ENCODE assay signal across 33 mouse cellular contexts in genomic region chr8:83994030-83994429, GRCm38 (mm10). TPM values are rescaled to one million over a fixed set of nuclear protein-coding genes. Genes with fewer than 3 reads are reported as not detected.
DNase-seq lines count a peak whose midpoint lies in the region; ATAC-seq and TF ChIP-seq lines count a peak whose summit lies in the region.
"Had no signal": no experiment of that assay in that cellular context is flagged by ENCODE, and none has a peak within 500 bp of the region (broad histone marks: within the 10 kb centered on the region; RNA-seq: fewer than 3 reads in every experiment).

No protein-coding gene starts in this region.

- 57% methylated on average over 3 of the region's 3 CpGs for WGBS in liver, embryonic 12.5 days (ENCODE audit: insufficient replicate concordance)
- 24% methylated on average over 3 of the region's 3 CpGs for WGBS in liver, postnatal 0 days (ENCODE audit: insufficient replicate concordance)

- TF ChIP-seq RAD21 in CH12.LX (IDR thresholded peaks at IDR 0.05; ENCODE audit: low read depth, low read length) = no peak

- no peak overlapping the region for H3K4me2 ChIP-seq in liver, embryonic 12.5 days
- H3K4me2 ChIP-seq in liver, postnatal 0 days (ENCODE audit: low read depth, low read length) = no peak overlapping the region
- H3K4me2 ChIP-seq in CH12.LX (ENCODE audit: insufficient read depth, low read depth, poor library complexity, severe bottlenecking) = no peak overlapping the region
- H3K4me2 ChIP-seq: embryonic facial prominence, embryonic 13.5 days; forebrain, embryonic 12.5 days; forebrain, embryonic 15.5 days; heart, embryonic 13.5 days; hindbrain, embryonic 14.5 days had no signal

- H3K4me3 ChIP-seq in liver, embryonic 12.5 days = no peak overlapping the region
- H3K4me3 ChIP-seq in liver, postnatal 0 days (ENCODE audit: low read depth, low read length) = no peak overlapping the region
- H3K4me3 ChIP-seq in CH12.LX (replicated peaks in 1 of 3; ENCODE audit: low read depth in 2 of 3, low read length in 2 of 3, poor library complexity in 1 of 3) = no peak overlapping the region
- H3K4me3 ChIP-seq in bone marrow macrophage, adult 2 months (ENCODE audit: insufficient read depth, low read length) = no peak overlapping the region
- H3K4me3 ChIP-seq: embryonic facial prominence, embryonic 10.5 days; embryonic facial prominence, embryonic 13.5 days; erythroblast, embryonic 14.5 days; forebrain, embryonic 12.5 days; forebrain, embryonic 15.5 days; heart, adult 2 months; heart, embryonic 10.5 days; heart, embryonic 13.5 days had no signal

- no peaks in the 10 kb centered on the region for H3K9me3 ChIP-seq in liver, embryonic 12.5 days (replicated peaks)
- no peaks in the 10 kb centered on the region for H3K9me3 ChIP-seq in liver, postnatal 0 days (ENCODE audit: low read length)
- H3K9me3 ChIP-seq in CH12.LX (replicated peaks; ENCODE audit: low read length) = no peaks in the 10 kb centered on the region
- H3K9me3 ChIP-seq: embryonic facial prominence, embryonic 10.5 days; embryonic facial prominence, embryonic 13.5 days; forebrain, embryonic 12.5 days; forebrain, embryonic 15.5 days; heart, embryonic 10.5 days; heart, embryonic 13.5 days had no signal

- TF ChIP-seq EP300 in liver, postnatal 0 days (IDR thresholded peaks at IDR 0.05; ENCODE audit: low read depth) = no peak
- TF ChIP-seq EP300 in CH12.LX (IDR thresholded peaks at IDR 0.05; ENCODE audit: low read length) = no peak

- no peak for DNase-seq in liver, postnatal 0 days
- no peak for DNase-seq in CH12.LX (ENCODE audit: extremely low read depth)
- no peak for DNase-seq in frontal cortex, adult 2 months (ENCODE audit: extremely low spot score in 1 of 2, low spot score in 1 of 2)
- no peak for DNase-seq in urinary bladder, postnatal 36 days (ENCODE audit: low spot score in 2 of 2)
- DNase-seq: adrenal gland, postnatal 10 days; adrenal gland, postnatal 36 days; B cell, adult 2 months; cerebellum, adult 11-12 months; cerebellum, adult 8-10 months; cerebellum, postnatal 10 days; cerebellum, postnatal 36 days; embryo, embryonic 11 days; gastrocnemius, postnatal 10 days; gastrocnemius, postnatal 36 days; heart, adult 2 months; heart, postnatal 14 days; heart, postnatal 4 days had no signal

- dilution Hi-C loops in CH12.LX (cut with MboI; ENCODE audit: extremely low pct_ligation_motif_present, extremely low pct_unique_long_range_greater_than_20kb, low sequenced_read_pairs) = no loop called here

- peaks cover 50% of the 10 kb centered on the region for H3K36me3 ChIP-seq in liver, embryonic 12.5 days
- H3K36me3 ChIP-seq in liver, postnatal 0 days (replicated peaks; ENCODE audit: insufficient read depth, low read length) = peaks cover 22% of the 10 kb centered on the region
- H3K36me3 ChIP-seq in CH12.LX (replicated peaks in 1 of 2; ENCODE audit: control insufficient read depth in 1 of 2, insufficient read depth in 1 of 2, low read length in 1 of 2) = peaks cover 18 to 32% of the 10 kb centered on the region in 2 experiments

- H3K27ac ChIP-seq in liver, embryonic 12.5 days = 0 out of 2 replicates have a peak overlapping the region, but pooled peaks have one; percentile 51
- H3K27ac ChIP-seq in liver, postnatal 0 days (ENCODE audit: low read depth) = no peak overlapping the region
- no peak overlapping the region for H3K27ac ChIP-seq in CH12.LX (ENCODE audit: insufficient read depth, low read depth)
- peak overlapping the region; percentile 33; the same call in 1 of the 2 replicates for H3K27ac ChIP-seq in bone marrow macrophage, adult 2 months (ENCODE audit: insufficient read depth, low read depth, low read length)
- H3K27ac ChIP-seq: embryonic facial prominence, embryonic 10.5 days; embryonic facial prominence, embryonic 13.5 days; forebrain, embryonic 12.5 days; forebrain, embryonic 15.5 days; heart, adult 2 months; heart, embryonic 10.5 days; heart, embryonic 13.5 days; hindbrain, embryonic 14.5 days; hindbrain, postnatal 0 days had no signal

- in situ Hi-C loops in CH12.LX (cut with MboI; ENCODE audit: low pct_ligation_motif_present, low pct_unique_long_range_greater_than_20kb, low sequenced_read_pairs) = no loop called here

- H3K9ac ChIP-seq in liver, embryonic 12.5 days = no peak overlapping the region; the same call in 1 of the 2 replicates
- H3K9ac ChIP-seq in liver, postnatal 0 days (replicated peaks) = no peak overlapping the region
- no peak overlapping the region for H3K9ac ChIP-seq in CH12.LX (ENCODE audit: insufficient read depth, low read depth)
- H3K9ac ChIP-seq: embryonic facial prominence, embryonic 13.5 days; forebrain, embryonic 12.5 days; forebrain, embryonic 15.5 days; heart, embryonic 13.5 days; hindbrain, embryonic 14.5 days had no signal

- ATAC-seq in liver, embryonic 12.5 days = no peak
- no peak for ATAC-seq in liver, postnatal 0 days
- ATAC-seq: activated CD4-positive, CD25-positive, alpha-beta regulatory T cell, adult 4 months; forebrain, embryonic 15.5 days; hindbrain, postnatal 0 days; inflammation-experienced regulatory T-cells, adult 6 months had no signal

- H3K4me1 ChIP-seq in liver, embryonic 12.5 days = peaks cover 53% of the 10 kb centered on the region
- peaks cover 18% of the 10 kb centered on the region for H3K4me1 ChIP-seq in liver, postnatal 0 days (ENCODE audit: insufficient read depth)
- peaks cover 2 to 20% of the 10 kb centered on the region in 2 experiments for H3K4me1 ChIP-seq in CH12.LX (ENCODE audit: control insufficient read depth in 1 of 2, insufficient read depth in 2 of 2)
- peaks cover 28% of the 10 kb centered on the region for H3K4me1 ChIP-seq in bone marrow macrophage, adult 2 months (ENCODE audit: control insufficient read depth, insufficient read depth, low read length)

- no peak for TF ChIP-seq POLR2A in CH12.LX (IDR thresholded peaks at IDR 0.05; ENCODE audit: low read depth, low read length)
- TF ChIP-seq POLR2A in bone marrow macrophage, adult 2 months (IDR thresholded peaks at IDR 0.05; ENCODE audit: borderline replicate concordance, low read depth, low read length) = no peak

- no peaks in the 10 kb centered on the region for H3K27me3 ChIP-seq in liver, embryonic 12.5 days (replicated peaks)
- no peaks in the 10 kb centered on the region for H3K27me3 ChIP-seq in liver, postnatal 0 days (ENCODE audit: insufficient read depth, low read length)
- no peaks in the 10 kb centered on the region for H3K27me3 ChIP-seq in CH12.LX (replicated peaks)
- H3K27me3 ChIP-seq: embryonic facial prominence, embryonic 13.5 days; forebrain, embryonic 12.5 days; forebrain, embryonic 15.5 days; heart, embryonic 13.5 days had no signal

- peaks cover 2% of the 10 kb centered on the region; the same call in 1 of the 2 replicates for H3K79me2 ChIP-seq in CH12.LX (replicated peaks; ENCODE audit: control insufficient read depth, extremely low read depth, insufficient read depth, poor library complexity, severe bottlenecking)

- no peak for TF ChIP-seq CTCF in liver, postnatal 0 days (IDR thresholded peaks at IDR 0.05; ENCODE audit: low read depth)
- no peak for TF ChIP-seq CTCF in CH12.LX (conservative IDR thresholded peaks at IDR 0.05 in 1 of 2, IDR thresholded peaks at IDR 0.05 in 1 of 2; ENCODE audit: low read depth in 2 of 2, low read length in 2 of 2)
- no peak for TF ChIP-seq CTCF in bone marrow macrophage, adult 2 months (IDR thresholded peaks at IDR 0.05; ENCODE audit: low read depth, low read length)

RNA-seq across cellular contexts. Expression of gene Samd1, which starts 3.4 kb away (rescaled TPM):
- polyA plus RNA-seq in liver, embryonic 12.5 days (2016; fragmentation: Nextera tagmentation; extraction: Ambion mirVana) = 8.5 and 8.7 TPM in 2 replicates
- 3.5 and 3.8 TPM in 2 replicates for polyA plus RNA-seq in liver, postnatal 0 days (2015; fragmentation: Nextera tagmentation; extraction: Ambion mirVana)
- total RNA-seq in CH12.LX (2012; rRNA removed) (54.5 and 62.6 TPM in 2 replicates), CH12.LX (2014; rRNA removed) (37.4 and 42.3 TPM in 2 replicates)
- 38.9 and 42.1 TPM in 2 replicates for polyA plus RNA-seq in CH12.LX (2012; ENCODE audit: insufficient read length, low read depth)
- polyA plus RNA-seq in bone marrow macrophage, adult 2 months (2012; ENCODE audit: insufficient read depth, insufficient read length, missing spikeins) = 70.3 and 82.9 TPM in 2 replicates
- polyA plus RNA-seq in frontal cortex, adult 2 months (2012; rRNA removed) = 47.4 and 48.4 TPM in 2 replicates

RNA-seq across cellular contexts. Expression of gene 1700067K01Rik, which starts 7.3 kb away (rescaled TPM):
- polyA plus RNA-seq in liver, embryonic 12.5 days (2016; fragmentation: Nextera tagmentation; extraction: Ambion mirVana) = 0.41 and 0.63 TPM in 2 replicates
- 0.87 and 0.99 TPM in 2 replicates for polyA plus RNA-seq in liver, postnatal 0 days (2015; fragmentation: Nextera tagmentation; extraction: Ambion mirVana)
- total RNA-seq in CH12.LX (2012; rRNA removed) (0.38 and 0.80 TPM in 2 replicates), CH12.LX (2014; rRNA removed) (not detected in 2 replicates)
- polyA plus RNA-seq in CH12.LX (2012; ENCODE audit: insufficient read length, low read depth) = 0.55 and 0.67 TPM in 2 replicates
- 0.56 TPM in 1 of 2 replicates, not detected in the other for polyA plus RNA-seq in bone marrow macrophage, adult 2 months (2012; ENCODE audit: insufficient read depth, insufficient read length, missing spikeins)
- not detected in 2 replicates for polyA plus RNA-seq in frontal cortex, adult 2 months (2012; rRNA removed)
- total RNA-seq: gastrocnemius, adult 18-20 months; granulocyte monocyte progenitor cell, adult 5-6 weeks; hindbrain, postnatal 0 days had no signal

RNA-seq across cellular contexts. Expression of gene 2210011C24Rik, which starts 17.9 kb away (rescaled TPM):
- polyA plus RNA-seq in liver, embryonic 12.5 days (2016; fragmentation: Nextera tagmentation; extraction: Ambion mirVana) = not detected in 2 replicates
- polyA plus RNA-seq in liver, postnatal 0 days (2015; fragmentation: Nextera tagmentation; extraction: Ambion mirVana) = 0.40 TPM in 1 of 2 replicates, not detected in the other
- total RNA-seq in CH12.LX (2012; rRNA removed) = not detected in 2 replicates
- not detected in 2 replicates for total RNA-seq in CH12.LX (2014; rRNA removed)
- polyA plus RNA-seq in CH12.LX (2012; ENCODE audit: insufficient read length, low read depth) = not detected in 2 replicates
- 2.4 and 2.8 TPM in 2 replicates for polyA plus RNA-seq in bone marrow macrophage, adult 2 months (2012; ENCODE audit: insufficient read depth, insufficient read length, missing spikeins)
- polyA plus RNA-seq in frontal cortex, adult 2 months (2012; rRNA removed) = 1.4 and 2.4 TPM in 2 replicates
- total RNA-seq: adrenal gland, postnatal 36 days; granulocyte monocyte progenitor cell, adult 5-6 weeks had no signal
- polyA plus RNA-seq: embryonic facial prominence, embryonic 10.5 days; embryonic facial prominence, embryonic 13.5 days; erythroblast, embryonic 14.5 days; forebrain, embryonic 12.5 days; forebrain, embryonic 15.5 days; heart, embryonic 13.5 days; hindbrain, embryonic 11.5 days had no signal

RNA-seq across cellular contexts. Expression of gene Prkaca, which starts 21.2 kb away (rescaled TPM):
- 81.1 and 82.0 TPM in 2 replicates for polyA plus RNA-seq in liver, embryonic 12.5 days (2016; fragmentation: Nextera tagmentation; extraction: Ambion mirVana)
- polyA plus RNA-seq in liver, postnatal 0 days (2015; fragmentation: Nextera tagmentation; extraction: Ambion mirVana) = 28.2 and 33.9 TPM in 2 replicates
- total RNA-seq in CH12.LX (2012; rRNA removed) (16.9 and 18.5 TPM in 2 replicates), CH12.LX (2014; rRNA removed) (14.0 and 14.7 TPM in 2 replicates)
- polyA plus RNA-seq in CH12.LX (2012; ENCODE audit: insufficient read length, low read depth) = 23.4 and 27.3 TPM in 2 replicates
- polyA plus RNA-seq in bone marrow macrophage, adult 2 months (2012; ENCODE audit: insufficient read depth, insufficient read length, missing spikeins) = 73.1 and 81.8 TPM in 2 replicates
- polyA plus RNA-seq in frontal cortex, adult 2 months (2012; rRNA removed) = 161 and 176 TPM in 2 replicates

RNA-seq across cellular contexts. Expression of gene Palm3, which starts 27.2 kb away (rescaled TPM):
- 0.36 and 0.66 TPM in 2 replicates for polyA plus RNA-seq in liver, embryonic 12.5 days (2016; fragmentation: Nextera tagmentation; extraction: Ambion mirVana)
- 0.04 TPM in 1 of 2 replicates, not detected in the other for polyA plus RNA-seq in liver, postnatal 0 days (2015; fragmentation: Nextera tagmentation; extraction: Ambion mirVana)
- 0.13 TPM in 2 replicates for total RNA-seq in CH12.LX (2012; rRNA removed)
- 0.12 and 0.16 TPM in 2 replicates for total RNA-seq in CH12.LX (2014; rRNA removed)
- polyA plus RNA-seq in CH12.LX (2012; ENCODE audit: insufficient read length, low read depth) = 0.44 and 0.77 TPM in 2 replicates
- polyA plus RNA-seq in bone marrow macrophage, adult 2 months (2012; ENCODE audit: insufficient read depth, insufficient read length, missing spikeins) = not detected in 2 replicates
- polyA plus RNA-seq in frontal cortex, adult 2 months (2012; rRNA removed) = 1.9 and 2.2 TPM in 2 replicates
- total RNA-seq: granulocyte monocyte progenitor cell, adult 5-6 weeks had no signal
- polyA plus RNA-seq: erythroblast, embryonic 14.5 days had no signal

Comparison
In these comparisons a context has a peak if more than half of its experiments do, and no peak if none do; other contexts are left out.
1. H3K27ac ChIP-seq: peak in liver, embryonic 12.5 days (single experiment) and bone marrow macrophage, adult 2 months (single experiment); none in liver, postnatal 0 days (single experiment) and CH12.LX (single experiment).